Mouse (Mus musculus) NIH3T3 (cell line): Measurements from ENCODE around the gene Tmem234.
"Not testable (repeated sequence)": the region's sequence is repeated elsewhere in the genome, so short reads cannot be mapped to it uniquely, and the experiment has no call there.

Experiments
- DNase-seq: peaks from one replicate; pipeline ENCODE4 v3.0.0-alpha.2; 2012; ENCODE audit warnings: low read depth

Gene Tmem234

DNA sequence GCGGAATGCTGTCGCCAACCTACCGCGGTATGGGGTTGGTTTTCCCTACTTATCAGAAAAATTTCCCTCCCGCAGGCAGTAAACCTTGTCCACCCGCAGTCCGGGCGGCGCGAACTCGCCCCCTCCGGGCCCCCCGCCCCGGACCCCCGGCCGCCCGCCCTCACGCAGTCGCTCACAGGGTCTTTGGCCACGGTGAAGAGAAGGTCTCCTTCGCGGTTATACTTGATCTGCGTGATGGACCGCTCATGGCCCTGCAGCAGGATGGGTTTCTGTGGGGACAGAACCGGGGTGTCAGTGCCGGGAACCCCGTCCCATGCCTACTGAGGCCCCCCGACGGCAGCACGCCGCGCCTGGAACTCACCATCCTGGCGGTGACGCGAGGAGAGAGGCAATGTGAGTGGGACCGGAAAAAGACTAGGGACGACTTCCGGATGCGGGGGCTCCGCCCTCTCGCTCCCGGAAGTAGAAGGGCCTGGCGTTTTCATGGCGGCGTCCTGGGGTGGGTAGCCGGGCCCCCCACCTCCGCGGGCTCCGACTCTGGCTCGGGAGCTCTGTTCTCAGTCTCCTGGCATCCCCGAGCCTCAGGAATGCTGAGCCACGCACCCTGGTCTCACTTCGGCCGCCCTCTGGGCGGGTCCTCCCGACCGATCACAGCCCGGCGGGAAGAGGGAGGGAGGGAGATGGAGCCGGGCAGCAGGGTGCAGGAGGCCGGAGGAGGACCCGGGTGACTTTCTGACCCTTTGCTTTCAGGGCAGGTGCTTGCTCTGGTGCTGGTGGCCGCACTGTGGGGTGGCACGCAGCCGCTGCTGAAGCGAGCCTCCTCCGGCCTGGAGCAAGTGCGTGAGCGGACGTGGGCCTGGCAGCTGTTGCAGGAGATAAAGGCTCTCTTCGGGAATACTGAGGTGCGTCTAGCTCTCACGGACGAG, at the start of gene Tmem234, which contains the start of gene Eif3i:
TSS of gene Tmem234 (plus strand) at position 436 of the 926 bp plus-strand sequence.
TSS of gene Eif3i (minus strand) at position 416 of the 926 bp plus-strand sequence.
- DNase-seq = peak; percentile 90

DNA sequence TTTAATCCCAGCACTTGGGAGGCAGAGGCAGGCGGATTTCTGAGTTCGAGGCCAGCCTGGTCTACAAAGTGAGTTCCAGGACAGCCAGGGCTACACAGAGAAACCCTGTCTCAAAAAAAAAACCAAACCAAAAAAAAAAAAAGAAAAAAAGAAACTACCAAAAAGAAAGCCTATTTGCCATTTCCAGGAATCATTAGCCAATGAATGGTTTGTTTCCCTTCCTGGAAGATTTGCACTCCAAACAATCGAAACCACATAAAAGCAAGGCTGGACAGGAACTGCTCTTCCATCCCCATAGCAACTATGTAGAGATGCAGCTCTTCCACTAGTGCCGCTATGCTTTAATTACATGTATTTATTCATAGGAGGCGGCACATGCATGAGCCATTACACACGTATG, 46.0 kb upstream of the Tmem234 start:
- not testable (repeated sequence) for DNase-seq

DNA sequence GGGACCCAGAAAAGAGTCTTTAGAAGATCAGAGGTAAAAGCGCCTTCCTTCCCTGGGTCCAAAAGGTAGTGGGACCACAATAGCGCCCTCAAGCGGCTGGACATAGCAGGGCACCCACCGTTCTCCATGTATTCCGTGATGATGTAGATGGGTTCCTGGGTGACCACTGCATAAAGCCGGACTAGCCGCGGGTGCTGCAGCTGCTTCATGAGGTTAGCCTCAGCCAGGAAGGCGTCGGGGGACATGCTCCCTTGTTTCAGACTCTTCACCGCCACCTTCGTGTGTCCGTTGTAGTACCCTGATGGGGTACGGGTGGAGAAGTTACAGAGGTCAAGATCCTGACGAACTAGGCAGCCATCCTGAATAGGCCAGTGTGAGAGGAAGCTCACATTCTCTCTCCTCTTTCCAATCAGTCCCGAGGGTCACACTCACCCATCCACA, 45.0 kb upstream of the Tmem234 start:
- DNase-seq = no peak

DNA sequence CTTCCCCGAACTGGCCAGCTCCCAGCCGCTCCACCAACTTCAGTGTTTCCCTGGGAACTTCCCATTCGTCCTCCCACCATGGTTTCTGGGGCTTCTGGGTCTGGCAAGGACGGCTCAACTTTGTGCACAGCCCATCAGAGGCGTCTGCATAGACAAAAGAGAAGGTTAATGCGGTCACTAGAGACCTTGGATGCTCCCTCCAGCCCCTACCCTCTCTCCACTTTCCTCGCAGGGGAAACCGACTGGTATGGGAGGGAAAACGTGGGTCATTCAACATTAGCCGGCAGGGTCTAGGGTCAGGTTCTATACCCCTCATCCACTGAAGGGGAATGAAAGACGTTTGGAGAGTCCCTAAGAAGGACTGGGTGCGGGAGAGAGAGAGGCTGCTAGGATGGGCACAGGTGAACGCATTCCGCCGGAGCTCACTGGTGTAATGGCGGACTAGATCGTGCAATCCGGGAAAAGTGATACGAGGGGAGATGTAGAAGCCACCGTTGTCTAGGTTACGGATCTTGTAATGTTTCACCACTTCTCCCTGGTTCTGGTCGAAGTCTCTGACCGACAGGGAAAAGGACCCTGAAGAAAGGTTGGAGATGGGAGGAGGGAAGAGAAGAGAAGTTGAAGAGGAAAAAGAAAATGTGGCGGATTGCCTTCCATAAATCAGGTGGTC, 44.5 kb upstream of the Tmem234 start:
- DNase-seq = no peak

DNA sequence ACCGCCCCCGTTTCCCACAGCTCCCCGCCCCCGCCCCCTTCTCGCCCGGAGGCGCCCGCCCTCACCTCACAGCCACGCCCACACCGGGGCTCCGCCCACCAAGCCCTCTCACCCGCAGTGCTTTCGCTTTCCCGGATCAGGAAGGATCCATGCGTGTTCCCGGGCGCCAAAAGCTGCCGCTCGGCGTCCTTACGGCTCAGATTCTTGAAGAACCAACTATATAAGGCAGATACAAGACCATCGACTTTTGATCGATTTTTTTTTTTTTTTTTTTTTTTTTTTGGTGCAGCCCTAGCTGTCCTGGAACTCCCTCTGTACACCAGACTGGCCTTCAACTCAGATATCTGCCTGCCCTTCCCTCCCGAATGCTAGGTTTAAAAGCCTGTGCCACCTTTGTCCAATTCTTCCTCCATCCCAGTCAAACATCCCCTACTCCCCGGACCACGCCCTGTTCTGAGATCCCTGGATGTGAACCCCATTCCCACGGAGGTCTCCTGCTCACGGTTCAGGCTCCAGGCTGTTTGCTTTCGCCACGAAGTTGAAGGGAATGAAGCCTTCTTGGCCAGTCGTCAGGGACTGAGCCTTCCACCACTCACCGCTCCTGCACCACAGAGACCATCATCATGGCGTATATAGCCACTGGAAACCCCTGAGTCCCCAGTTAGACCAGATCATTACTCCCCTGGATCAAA, 43.8 kb upstream of the Tmem234 start:
- peak; percentile 97 for DNase-seq

DNA sequence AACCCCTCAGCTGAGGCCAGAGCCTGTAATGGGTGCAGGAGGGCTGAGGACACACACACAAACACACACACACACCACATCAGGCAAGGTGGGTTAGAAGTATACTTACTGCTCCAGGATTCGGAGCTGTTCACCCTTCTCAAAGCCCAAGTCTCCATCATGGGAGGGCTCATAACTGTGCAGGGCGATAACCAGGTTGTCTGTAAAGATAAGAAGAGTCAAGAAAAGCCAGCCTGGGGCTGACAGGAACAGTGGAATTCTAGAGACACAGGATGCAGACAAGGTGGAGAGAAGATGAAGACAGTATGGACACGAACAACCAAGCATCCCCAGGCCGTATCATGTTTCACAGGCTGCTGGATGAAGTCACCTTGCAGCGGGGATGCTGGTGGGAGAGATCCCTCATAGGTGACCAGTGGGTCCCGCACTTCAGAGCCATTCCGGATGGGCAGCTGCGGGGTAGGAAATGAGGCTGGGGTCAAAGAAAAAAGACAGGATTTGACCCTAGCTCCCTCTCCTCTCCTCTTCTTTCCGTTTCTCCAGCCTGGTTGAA, 43.1 kb upstream of the Tmem234 start:
- DNase-seq = no peak

DNA sequence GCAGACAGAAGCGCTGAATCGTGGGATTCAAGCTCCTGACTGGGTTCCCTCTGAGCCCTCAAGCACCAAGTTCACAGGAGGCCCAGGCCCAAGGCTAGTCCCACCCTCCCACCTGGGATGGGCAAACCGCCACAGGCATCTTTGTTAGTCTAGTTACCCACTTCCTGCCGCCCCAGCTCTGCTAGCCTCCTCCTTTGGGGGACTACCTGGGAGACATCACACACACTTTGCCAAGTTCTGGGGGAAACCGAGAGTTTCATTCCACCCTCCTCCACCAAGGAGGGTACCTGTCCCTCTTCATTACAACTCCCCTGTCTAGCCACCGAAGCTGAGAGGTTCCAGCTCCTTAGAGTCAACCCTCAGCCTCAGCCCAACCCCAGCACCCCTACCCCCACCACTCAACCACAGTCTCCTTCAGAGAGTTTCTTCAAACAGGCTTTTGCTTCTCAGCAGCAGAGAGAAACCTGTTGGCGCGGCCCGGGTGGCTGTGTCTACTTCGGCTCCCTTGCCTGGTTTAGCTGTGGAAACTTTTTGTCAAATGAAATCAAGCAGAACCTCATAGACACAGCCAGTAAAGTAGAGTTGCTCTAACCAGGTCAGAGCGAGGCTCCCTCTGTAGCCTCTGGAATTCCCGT, 42.0 kb upstream of the Tmem234 start:
- DNase-seq = no peak

DNA sequence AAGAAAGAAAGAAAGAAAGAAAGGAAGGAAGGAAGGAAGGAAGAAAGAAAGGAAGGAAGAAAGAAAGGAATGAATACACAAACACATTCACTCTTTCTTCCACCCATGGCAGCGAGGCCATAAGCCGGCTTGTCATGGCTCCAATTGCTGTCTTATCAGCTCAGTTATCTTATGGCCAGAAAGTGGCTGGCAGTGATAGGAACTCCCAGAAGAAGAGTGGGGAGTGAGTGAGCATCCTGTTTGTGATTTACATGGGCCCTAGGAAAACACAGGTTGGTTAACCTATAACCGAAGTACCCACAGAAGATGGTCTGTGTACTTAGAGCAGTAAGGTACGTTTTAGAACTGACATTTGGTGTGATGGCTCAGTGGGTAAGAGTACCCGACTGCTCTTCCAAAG, 39.3 kb upstream of the Tmem234 start:
- DNase-seq = no peak

DNA sequence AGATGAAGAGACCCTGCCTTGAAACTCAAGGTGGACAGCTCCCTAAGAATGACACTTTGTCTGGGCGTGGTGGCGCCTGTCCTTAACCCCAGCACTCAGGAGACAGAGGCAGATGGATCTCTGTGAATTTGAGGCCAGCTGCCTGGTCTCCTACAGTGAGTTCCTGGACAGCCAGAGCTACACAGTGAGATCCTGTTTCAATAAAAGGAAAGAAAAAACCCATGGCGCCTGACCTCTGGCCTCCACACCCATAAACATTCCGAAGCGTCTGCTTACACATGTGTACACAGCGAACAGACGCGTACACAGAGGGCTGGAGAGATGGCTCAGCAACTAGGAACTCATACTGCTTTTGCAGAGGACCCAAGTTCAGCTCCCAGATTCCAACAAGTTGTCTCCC, 36.8 kb upstream of the Tmem234 start:
- peak; percentile 56 for DNase-seq

DNA sequence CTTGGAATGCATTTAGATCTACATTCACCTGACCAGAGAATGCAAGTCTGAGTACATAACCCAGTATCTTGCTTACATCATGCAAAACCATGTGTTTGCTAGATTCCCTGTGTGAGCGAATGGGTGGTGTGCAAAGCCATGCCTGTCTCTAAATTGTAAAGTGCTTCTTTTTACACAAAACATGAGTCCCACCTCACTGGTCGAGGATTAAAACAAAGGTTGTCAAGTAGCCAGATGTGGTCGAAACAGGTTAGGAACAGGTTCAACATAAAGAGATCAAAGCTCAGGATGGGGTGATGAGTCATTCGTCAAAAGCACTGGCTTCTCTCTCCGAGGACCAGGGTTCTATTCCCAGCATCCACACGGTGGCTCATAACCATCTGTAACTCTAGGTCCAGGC, 35.3 kb upstream of the Tmem234 start:
- DNase-seq = no peak

DNA sequence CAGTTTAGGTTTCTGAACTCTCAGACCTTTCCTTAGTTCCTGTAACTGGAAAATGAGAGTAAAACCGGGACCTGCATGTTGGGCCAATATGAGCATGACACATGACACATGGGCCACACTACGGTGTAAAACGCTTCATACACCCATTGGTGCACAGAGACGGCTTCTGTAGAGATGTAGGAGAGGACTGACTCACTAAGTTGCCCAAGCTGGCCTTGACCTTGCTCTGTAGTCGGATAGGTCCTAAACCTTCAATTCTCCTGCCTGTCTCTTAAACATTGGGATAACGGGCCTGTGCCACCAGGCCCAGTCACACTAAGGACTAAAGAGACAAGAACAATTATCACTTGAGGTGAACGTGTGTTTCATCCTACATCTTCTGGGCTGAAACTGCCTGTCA, 32.1 kb upstream of the Tmem234 start:
- DNase-seq = no peak

DNA sequence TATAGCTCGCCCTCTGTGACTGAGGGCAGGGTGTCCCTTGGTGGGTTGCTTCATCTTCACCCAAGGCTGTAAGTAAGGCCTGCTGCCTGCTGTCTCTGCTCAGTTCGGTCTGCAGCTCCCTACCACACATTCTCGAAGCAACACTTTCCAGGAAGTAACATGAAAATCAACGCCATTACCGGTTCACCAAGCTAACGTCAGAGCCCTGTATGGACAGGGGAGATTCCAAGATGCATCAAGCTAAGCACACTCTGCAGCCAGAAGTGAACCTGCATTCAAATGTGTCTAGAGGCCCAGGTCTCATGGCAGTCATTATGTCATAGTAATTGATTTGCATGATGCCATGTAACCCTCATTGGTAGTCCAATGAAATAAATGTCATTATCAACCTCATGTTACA, 30.4 kb upstream of the Tmem234 start:
- no peak for DNase-seq

DNA sequence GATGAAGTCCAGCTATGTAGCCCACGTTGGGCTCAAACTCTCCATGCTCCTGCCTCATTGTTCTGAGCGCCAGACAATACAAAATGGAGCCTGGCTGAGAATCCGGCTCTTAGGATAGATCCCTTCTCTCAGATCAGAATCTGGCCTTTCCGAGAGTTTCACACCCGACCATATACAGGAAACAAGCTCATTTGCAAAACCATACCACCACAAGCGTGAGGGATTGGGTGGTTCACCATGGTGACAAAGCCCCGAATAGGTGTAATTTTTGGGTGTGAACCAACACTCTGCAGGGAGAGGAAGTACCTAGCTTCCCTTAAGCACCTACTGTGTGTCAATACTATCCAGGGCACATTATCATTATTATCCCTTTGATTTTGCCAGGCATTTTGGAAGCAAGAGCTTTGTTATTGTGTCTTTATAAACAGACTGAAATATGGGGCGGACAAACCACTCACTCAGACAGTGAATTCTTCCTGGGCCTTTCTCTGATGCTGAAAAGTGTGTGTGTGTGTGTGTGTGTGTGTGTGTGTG, 28.9 kb upstream of the Tmem234 start:
- no peak for DNase-seq

DNA sequence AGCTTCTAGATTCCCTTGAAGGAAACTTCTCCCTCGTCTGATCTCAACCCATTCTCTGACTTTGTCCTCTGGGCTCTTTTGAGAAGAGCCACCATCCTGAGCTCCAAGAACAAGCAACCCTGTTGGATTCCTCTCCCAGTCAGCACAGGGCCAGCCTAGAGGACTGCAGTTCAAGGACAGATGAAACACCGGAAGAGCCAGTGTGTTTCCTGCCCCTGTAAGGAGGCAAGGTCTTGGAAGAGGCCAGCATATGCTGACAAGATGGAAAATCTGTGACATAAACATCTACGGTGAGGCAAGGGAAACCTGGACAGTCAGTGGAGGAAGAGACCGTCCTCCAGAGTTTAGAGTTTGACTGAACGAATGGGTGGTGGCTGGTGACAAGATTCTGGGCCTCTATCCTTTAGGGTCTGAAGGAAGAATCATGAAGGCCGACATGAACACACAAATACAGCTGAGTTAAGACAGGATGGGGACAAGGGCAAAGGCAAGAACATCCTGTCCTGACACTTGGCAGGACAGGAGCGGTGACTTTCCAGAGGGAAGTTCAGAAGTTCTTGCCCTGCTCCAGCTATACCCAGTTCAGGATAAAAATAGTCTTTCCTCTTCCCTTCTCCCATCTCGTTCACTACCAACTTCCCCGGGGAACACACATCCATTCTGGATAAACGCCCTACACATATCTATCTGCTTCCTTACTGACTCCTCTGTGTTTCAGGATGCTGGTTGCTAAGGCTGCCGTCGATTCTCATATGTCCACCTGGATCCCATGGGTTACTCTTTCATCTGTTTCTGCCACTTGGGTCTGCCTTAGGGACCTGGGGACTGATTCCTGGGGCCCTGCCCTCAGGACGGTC, 28.0 kb upstream of the Tmem234 start:
- DNase-seq = no peak

DNA sequence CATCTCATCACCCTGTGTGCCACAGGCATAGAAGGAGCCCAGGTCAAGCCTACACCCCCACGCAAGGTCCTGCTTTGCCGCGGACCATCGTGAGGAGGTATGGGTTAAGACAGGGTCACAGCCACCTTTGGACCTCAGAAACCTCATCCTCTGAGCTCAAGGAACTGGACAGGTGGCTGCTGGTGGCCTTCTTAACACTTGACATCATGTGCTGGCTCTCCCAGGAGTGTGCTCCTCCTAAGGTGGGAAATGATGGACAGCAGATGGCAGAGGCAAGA, 27.4 kb upstream of the Tmem234 start:
- no peak for DNase-seq

DNA sequence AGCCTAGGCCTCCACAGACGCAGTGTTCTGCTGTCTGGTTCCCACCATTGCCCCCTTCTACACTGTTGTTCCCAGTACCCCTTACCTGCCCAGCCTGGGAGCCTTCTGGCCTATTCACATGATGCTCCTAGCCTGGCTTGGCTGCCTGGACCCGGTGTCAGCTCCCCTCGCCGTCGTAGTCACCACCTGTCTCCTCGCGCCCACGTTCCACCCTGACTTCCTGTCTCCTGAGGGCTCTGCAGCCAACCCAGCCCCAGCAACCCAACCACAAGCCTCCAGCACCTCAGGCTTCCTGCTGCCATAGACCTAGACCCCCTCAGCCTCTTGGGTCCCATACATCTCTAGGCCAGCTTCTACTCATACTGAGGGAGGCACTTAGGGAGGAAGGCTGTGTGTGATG, 27.0 kb upstream of the Tmem234 start, which contains the start of gene Lck:
TSS of gene Lck (minus strand) at position 212 of the 400 bp plus-strand sequence.
- no peak for DNase-seq

DNA sequence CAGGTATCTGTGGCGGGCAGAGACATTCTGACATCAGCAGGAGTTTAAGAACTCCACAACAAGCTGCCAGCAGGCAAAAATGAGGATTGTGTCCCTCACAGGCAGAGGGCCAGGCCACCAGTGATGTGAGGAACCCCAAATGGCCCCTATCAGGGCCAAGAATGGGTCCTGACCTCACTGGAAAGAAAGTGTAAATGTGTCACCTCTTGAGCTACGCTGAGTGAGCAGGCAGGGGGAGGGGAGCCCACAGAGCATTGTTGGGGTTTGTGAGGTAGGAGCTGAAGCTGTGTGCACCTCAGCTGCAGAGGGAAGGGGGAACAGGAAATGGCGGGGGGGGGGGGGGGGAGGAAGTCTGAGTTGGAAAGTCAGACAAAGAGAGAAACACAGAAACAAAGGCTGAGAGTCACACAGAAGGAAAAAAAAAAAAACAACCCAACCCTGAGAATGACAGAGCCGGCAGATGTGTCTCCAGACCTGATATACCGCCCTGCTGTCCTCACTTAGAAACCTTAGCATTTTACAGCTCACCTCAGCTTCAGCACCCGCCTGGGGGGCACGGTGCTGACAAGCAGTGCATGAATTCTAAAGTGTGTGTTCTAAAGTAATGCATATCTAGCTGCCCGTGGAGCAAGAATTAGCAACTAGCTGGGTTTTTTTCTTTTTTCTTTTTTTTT, 25.2 kb upstream of the Tmem234 start:
- no peak for DNase-seq

DNA sequence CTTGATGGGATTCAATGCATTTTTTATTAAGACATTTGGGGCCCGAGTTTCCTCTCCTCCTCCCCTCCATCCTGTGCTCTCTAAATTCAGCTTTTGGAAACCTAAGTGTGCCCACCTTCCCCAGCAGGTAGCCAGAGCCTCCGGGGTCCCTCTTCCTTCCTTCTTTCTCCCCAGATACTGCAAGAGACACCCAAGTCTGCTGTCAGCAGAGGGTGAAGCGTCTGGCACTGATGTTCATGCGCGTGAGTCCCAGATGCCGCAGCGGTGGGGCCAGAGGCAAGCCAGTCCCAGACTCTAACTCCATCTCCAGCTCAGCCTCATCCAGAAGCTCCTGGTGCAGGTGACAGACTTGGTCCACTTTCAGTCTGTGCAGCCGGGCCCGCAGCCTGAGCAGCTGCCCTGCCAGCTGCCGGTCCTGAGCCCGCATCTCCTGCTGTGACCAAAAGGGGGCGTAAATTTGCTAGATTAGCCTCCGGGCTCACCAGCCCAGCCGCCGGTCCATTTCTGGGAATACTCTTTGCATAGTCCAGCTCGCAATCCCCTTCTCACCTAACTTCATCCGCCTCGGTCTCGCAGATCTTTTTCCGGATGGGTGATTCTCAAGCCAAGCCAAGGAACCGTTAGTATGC, 23.5 kb upstream of the Tmem234 start:
- DNase-seq = peak; percentile 70

DNA sequence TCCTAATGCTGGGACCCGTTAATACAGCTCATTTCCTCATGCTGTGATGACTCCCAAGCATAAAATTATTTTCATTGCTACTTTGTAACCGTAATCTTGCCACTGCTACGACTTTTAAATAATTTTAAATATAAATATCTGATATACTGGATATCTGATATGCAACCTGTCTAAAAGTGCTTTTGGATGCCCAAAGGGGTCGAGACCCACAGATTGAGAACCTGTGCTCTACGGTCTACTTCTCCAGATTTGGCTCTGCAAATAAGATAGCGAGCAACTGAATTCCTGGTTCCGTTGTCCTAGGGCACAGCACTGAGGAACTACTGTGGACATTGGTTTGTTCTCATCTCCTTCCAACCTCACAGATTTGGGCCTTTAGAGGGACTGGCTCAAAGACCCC, 22.8 kb upstream of the Tmem234 start:
- DNase-seq = no peak

DNA sequence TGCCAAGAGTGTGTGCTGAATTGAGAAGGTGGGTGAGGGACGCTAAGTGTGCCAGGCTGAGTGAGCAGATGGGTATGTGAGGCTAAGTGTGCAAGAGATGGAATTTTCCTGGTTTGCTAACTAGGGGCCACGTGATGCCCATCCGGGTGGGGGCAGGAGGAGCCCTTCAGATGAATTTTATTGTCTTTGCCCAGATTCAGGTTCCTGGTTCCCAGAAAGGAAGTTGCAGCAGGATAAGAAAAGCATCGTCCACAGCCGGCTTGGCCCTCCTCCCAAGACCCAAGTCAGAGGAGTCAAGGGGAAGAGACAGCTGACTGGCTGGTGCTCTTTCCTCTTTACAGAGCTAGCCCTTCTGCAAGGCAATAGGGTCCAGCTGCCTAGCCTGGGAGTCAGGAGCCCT, 22.0 kb upstream of the Tmem234 start, which contains the start of gene Fam167b:
TSS of gene Fam167b (minus strand) at position 84 of the 400 bp plus-strand sequence.
- no peak for DNase-seq
